Mouse (Mus musculus) spleen, adult 18-20 months (tissue): ENCODE measurements around the gene Otud7a.

Experiments used
- DNase-seq, 2 experiments: peaks; one replicate each; pipeline ENCODE4 v3.0.0; 2022; ENCODE audit warnings: mixed read lengths in 2 of 2

Gene Otud7a

DNA sequence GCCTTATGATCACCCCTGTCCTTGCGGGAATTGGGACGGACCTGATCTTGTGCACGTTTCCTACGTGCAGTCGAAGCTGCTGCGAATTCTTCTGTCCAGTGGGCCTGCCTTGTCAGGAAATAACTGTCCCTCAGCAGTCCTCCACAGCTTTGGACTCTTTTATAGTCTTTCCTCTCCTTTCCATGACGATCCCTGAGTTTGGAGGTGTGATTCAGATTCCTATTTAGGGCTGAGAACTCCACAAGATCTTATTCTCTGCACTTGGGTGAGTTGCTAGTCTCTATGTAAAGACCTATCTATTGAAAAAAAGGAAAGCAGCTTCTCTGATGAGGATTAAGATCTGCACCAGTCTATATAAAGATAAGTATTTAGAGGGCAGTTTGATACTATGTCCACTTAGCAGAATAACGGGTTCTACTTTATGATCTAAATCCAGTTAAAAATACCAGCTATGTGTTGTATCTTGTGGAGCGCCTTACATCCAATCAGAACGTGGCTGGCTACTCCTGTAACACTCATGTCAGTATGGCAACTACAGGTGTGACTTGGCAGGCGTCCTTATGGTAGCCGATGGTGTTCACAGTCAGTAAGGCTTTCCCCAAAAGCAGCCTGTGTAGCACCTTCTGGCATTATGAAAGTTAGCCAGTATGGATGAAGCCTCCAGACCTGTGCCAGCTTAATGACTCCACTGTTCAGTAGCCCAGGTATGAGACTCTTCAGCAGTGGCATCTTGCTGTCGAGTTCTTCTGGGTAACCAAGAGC is 274.8 kb downstream of the Otud7a start:
- no peak for DNase-seq

DNA sequence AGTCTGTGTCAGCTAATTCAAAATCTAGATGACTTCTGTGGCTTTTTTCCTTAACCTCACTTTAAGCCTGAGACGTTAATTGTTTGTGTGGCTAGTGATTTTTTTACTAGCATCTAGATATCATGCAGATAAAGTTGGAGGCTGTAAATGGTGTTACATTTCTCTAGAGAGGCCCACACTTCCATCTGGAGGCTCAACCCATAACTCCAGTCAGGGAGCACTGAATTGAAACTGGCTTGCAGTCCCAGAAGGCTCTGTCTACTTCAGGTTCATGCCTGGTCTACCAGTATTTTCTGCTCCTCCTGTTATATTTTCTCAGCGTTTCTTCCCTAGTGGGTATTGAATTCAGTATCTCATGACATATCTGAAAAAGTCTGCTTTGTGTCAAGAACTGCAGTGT is 276.1 kb downstream of the Otud7a start:
- no peak for DNase-seq

DNA sequence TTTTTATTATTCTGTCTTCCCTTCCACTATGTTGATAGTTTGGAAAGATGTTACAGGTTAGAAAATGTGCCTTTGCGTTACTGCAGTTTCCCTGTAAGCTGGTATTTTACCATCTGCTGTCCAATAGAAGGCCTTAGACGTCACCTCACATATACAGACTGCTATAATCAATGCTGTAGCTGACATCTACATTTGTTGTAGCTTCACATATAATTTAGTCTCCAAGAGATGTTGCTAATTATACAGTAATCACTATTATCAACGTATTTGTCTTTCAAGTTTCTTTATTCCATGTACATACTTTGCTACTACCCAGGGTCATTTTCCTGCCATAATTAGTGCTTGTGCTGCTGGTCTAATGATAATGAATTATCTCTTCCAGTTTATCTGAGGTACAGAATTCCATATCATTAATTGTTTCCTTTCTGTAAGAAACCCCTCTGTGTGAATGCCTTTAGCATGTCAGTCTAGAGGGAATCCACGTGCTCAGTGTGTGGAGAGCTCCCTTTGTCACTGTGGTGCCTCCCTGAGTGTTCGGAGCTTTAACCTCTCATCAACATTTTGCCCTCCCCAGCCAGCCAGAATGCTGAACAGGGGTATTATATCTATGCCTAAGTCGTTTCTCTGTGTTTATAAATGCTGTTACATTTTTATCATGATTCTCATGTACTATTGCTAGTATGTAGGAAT is 280.6 kb downstream of the Otud7a start:
- no peak for DNase-seq

DNA sequence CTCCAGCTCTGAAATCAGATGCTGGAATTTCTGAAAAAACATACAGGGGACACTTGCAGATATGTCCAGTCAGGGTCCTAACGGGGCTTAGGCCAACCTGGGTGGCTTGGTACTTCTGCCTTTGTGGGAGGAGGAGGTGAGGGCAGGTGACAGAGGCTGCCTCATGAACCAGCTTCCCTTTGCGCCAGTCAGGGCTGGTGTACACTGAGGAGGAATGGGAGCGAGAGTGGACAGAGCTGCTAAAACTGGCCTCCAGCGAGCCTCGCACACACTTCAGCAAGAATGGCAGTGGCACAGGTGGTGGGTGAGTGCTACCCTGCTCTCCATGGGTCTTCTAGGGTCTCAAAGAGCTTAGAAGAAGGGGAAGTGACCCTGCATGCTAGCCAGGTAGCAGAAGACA is 285.1 kb downstream of the Otud7a start:
- no peak for DNase-seq

DNA sequence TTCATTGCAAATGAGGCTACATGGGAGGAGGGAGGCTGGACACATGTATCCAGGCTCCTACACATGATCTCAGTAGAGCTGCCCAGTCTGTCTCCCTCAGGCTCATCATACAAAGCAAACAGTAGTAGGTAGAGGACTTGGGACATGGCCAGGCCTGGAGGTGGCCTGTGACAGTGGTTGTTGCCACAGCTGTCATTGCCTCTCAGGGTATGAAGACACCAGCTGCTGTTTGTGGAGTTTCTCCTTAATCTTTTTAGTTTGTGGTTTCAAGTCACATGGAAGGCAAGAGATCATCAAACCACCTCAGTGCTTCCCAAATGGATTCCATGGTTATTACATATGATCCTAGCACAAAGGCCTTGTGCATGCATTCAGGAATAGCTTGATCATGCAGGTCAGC is 285.5 kb downstream of the Otud7a start:
- no peak for DNase-seq

DNA sequence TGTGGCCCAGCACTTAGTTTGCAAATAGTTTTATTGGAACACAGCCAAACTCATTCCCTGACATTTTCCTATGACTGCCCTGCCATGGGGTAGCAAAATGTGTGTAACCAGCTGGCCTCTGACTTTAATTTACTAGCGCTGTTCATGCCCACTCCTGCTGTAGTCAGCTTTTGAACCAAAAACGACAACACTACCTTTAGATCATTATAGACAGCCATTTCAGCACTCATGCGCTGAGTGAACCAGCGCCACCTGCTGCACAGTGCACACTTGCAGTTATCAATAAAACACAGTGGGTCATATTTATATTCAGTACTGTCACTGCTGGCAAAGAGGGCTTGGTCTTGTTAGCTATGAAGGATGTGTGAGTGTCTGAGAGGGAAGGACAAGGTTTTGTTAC is 293.2 kb downstream of the Otud7a start:
- DNase-seq = no peak

DNA sequence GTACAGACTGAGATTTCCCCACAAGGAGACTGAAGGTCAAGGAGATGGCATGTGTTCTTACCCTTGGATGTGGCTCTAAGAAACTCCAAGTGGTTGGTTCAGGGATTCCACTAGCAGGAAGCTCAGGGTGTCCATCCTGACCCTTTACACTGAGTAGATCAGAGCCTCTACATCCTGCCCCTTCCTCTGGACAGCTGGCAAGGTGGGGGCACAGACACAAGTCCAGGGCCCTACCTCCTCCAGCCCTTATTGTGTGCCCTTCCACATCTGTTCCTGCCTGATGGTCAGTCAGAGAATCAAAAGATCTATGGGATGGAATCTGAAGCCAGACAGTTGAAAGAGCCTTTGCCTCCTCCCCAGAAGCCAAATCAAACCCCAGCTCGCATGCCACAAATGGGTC is 293.6 kb downstream of the Otud7a start:
- DNase-seq = no peak

DNA sequence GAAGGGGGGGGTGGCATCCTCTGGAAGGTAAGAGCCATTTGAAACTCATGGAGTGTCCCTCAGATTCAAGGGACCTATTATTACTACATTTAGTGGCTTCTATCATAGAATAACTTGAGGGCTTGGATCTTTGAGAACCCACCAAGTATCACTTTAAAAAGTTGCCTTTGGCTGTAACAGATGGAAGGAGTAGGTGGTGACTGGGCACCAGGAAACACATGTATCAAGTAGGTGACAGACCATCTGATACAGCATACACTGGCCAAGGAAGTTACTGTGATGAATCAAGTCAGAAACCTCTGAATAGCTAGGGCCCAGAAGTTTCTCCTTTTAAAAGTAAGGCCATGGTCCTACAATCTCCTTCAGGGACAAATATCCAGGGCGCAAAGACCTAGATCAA is 298.6 kb downstream of the Otud7a start:
- DNase-seq = no peak

DNA sequence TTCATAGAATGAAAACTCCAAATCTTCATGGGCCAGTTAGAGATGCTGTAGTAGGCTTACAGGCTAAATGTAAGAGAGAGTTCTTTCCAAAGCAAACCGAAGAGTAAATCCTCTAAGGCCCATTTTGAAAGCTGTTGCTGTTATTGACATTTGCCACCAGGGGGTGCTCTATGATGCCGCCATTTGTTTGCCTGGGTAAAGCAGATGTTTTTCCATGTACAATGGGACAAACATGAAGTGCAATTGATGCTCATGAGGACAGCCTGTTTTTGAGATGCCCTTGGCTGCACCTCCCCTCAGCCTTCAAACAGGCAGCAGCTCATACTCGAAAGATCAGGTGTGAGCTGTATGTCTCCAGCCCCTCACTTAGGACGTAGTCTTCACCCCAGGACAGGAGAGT is 307.5 kb downstream of the Otud7a start:
- peak in 1 of 2 experiments; percentile 49 for DNase-seq

DNA sequence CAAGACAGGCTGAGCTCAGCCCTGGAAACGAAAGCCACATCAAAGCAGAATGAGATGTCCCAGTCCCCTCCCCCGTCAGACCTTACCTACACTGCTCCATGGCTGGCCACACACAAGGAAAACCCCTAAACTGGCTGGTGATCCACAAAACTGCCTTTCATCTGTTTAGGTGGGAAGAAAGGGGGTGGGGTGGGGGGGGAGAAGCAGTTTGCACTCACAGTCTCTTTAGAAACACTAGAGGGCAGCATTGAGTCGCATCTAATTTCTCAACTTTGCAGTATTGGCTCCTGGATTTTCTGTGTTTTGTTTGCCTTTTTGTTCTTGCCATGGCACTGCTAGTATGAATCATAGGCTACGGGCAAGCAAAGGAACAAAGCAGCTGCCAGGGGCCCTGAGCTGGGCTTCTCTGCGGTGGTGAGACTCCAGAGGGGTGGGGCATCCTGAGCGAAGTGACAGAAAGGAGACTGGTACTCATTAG is 308.8 kb downstream of the Otud7a start:
- DNase-seq = no peak

DNA sequence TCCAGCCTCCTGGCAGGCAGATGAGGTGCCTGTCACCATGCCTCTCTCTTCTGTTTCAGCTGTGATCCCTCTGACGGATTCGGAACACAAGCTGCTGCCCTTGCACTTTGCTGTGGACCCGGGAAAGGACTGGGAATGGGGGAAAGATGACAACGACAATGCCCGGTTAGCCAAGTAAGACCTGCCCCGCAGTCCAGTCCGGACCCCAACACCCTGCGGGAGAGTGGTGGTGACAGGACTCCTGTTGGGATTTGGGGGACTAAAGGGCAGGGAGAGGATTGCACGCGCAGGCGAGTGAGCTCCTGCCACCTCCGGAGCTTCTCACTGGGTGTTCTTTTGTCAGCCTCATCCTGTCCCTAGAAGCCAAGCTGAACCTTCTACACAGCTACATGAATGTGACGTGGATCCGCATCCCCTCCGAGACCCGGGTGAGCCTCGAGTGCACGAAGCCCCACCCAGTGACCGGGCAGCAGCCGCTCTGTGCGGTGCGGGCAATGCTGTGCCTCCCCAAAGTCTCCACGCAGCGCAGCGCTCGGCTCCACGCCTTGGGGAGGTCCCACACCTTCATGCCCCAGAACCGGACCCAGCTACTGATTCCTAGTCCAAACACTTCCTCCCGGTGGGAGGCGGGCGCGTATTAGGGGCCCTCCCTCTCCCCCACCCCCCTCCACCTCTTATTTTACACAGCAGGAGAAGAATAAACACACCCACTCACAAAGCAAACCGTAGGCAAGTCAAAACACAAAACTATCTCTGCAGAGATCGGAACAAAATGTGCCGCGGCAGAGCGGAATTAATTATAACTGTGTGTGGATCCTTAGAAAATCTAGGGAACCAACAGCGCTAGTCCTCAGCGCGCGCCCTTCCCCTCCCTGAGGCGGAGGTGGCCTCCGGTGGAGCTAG is 310.3 kb downstream of the Otud7a start:
- DNase-seq = peak in 1 of 2 experiments; percentile 18

DNA sequence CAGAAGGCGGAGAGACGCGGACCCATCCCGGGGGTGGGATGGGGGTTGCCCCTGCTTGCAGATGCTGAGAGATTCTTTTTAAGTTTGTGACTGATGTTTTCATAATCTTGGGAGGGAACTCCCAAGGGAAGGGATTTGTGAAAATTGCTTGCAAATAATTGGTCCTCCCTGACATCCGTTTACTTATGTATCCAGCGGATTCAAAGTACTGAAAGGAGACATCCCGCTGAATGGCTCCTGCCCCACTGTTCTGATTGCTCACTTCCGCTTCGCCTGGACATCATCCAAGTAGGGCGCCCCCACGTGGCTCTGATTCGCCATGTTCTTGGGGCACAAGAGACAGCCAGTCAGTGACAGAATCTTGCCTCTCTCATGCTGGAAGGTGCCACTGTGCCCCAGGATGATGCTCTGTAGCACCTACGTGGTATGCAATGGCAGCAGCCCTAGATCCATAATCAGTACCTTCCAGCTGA is 311.0 kb downstream of the Otud7a start:
- DNase-seq = peak; percentile 53 to 76

DNA sequence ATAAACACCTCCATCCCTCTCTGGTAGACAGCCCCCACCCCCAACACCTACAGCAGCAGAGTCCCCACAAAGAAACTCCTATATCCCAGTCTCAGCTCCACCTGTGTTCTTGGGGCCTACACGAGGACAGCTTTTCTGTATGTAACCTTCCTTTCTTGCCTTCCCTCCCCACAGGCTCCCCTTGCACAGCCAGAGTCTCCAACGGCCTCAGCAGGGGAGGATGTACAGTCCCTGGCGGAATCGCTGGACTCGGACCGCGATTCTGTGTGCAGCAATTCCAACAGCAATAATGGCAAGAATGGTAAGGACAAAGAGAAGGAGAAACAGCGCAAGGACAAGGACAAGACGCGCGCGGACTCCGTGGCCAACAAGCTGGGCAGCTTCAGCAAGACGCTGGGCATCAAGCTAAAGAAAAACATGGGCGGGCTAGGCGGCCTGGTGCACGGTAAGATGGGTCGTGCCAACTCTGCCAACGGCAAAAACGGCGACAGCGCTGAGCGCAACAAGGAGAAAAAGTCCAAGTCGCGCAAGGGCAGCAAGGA is 312.7 kb downstream of the Otud7a start:
- no peak for DNase-seq

DNA sequence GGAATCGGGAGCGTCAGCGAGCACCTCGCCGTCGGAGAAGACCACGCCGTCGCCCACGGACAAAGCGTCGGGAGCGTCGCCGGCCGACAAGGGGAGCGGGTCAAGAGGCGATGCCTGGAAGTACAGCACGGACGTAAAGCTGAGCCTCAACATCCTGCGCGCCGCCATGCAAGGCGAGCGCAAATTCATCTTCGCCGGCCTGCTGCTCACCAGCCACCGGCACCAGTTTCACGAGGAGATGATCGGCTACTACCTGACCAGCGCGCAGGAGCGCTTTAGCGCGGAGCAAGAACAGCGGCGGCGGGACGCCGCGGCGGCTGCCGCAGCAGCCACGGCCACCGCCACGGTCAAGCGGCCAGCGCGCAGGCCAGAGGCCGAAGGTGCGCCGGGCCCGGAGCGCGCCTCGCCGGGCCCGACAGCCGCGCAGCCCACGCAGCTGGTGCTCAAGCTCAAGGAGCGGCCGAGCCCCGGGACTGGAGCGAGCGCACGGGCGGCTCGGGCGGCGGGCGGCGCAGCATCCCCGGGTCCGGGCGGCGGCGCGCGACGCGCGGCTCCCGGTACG is 313.2 kb downstream of the Otud7a start:
- DNase-seq = no peak

DNA sequence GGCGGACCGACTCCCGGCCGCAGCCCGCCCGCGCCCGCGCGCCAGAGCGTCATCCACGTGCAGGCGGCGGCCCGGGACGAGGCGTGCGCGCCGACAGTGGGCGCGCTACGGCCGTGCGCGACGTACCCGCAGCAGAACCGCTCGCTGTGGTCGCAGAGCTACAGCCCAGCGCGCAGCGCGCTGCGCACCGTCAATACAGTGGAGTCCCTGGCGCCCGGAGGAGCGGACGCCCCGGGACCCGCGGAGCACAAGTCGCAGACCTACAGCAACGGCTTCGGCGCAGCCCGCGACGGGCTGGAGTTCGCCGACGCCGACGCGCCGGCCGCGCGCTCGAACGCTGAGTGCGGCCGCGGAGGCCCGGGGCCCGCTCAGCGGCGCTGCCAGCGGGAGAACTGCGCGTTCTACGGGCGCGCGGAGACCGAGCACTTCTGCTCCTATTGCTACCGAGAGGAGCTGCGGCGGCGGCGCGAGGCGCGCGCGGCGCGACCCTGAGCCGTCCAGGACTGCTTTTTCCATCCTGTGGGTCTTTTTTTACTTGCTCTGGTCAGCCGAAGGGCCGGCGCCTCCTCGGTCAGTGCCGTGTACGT is 313.8 kb downstream of the Otud7a start:
- DNase-seq = no peak

DNA sequence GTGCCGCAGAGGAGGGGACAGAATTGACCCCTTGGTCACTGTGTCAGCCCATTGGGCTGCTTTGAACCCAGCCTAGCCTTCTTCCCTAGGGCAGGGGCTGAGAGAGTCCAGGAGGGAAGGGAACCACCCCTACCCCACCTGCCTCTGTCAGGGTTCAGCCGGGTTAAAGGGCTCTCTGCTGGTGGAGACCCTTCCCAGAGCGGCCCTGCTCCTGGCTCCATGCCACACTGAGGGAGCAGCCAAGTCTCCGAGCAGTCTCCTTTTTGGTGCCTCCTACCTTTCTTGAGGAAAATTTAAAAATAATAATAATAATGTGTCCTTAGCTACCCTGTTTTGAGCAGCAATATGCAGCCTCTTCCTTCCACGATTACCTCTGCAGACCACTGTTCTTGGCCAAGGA is 315.1 kb downstream of the Otud7a start:
- no peak for DNase-seq

DNA sequence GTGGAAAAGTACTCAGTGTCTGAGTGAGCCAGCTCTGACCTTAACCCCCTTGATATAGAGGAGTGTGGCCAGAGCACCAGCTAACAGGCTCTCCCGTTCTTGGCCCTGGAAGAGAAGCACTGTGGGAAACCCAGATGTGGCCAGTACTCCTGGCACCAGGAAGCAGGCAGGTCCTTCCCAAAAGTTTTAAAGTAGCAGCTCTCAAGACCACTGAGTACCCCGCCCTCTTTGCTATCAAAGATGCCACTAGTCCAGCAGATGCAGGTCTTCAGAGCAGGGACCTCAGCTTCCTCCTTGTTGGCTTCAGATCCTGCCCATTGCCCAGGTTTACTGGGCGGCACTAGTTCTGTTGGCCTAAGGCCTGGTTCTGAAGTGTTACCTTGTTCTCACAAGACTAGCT is 318.0 kb downstream of the Otud7a start:
- DNase-seq = no peak

DNA sequence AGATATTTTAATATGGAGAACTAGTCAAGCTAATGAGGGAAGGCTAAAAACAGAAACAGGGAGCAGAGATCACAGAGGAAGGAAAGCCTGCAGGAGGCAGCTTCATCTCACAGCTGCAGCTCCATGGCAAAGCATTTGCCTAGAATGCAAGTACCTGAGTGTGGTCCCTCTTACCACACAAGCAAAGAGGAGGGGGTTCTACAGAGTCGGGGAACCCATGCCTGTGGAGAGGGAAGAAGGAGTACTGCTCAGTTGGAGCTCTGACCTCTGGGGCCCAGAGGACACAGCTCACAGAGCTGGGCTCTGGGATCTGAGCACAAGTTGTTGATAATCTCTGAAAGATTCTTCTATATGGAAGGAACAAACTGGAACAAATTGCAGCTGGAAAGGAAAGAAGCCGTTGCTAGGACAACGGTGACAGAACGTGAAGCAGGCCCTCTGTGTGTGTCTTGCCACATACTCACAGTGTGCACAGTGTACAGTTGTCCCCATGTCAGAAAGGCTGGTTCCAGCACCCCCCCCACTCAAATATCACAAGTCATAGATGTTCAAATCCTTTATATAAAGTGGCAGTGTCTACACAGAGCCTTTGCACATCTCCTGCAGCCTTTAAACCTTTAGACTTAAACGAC is 324.0 kb downstream of the Otud7a start:
- DNase-seq = no peak

DNA sequence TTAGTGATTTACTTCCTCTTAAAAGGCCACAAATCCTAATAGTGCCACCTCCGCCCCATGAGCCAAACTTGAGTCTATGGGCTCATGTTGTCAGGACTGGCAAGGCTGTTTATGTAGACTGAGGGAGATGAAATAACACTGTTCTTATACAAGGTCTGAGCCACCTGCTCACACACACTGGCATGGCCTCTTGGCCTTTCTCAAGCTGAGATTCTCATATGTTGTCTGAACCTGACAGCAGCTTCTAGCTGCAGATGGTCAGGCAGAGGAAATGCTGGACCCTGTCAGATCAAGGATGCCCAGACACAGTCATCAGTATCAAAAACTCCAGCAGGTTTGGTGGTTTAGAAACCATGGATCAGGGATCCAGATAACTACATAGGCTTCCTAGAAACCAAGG is 328.7 kb downstream of the Otud7a start:
- DNase-seq = no peak

DNA sequence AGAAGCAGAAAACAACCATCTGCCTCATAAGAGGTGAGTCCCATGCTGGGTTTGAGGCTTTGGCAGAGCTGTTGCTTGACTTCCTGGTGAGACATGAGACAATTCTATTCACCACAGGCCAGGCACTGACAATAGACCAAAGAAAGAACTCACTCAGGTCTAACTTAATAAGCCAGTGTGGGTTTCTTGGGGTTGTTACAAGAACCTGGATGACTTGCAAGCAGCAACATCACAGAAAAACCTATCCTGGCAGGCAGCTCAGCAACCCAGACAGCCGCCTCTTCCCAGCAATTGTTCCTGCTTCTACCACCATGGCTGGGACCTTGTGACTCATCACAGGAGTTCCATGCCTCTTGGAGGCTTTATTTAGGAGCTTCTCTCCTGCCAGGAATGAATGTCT is 329.7 kb downstream of the Otud7a start:
- DNase-seq = no peak

DNA sequence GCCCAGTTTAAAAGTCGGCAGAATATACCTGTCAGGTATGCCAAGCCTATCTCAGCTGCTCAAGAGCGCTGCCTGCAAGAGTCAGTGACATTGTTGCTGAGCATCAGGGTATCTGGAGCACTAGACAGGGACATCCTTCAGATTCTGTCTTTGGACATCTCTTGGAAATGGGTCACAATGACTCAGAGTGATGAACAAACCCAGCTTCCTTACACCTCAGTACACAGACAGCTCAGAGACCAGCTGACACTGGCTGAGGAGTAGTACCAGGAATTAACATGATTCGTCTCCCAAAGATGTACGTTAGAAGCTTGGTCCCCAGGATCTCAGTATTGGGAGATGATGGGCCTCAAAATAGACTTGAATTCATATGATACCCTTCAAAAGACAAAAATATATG is 332.8 kb downstream of the Otud7a start:
- no peak for DNase-seq

DNA sequence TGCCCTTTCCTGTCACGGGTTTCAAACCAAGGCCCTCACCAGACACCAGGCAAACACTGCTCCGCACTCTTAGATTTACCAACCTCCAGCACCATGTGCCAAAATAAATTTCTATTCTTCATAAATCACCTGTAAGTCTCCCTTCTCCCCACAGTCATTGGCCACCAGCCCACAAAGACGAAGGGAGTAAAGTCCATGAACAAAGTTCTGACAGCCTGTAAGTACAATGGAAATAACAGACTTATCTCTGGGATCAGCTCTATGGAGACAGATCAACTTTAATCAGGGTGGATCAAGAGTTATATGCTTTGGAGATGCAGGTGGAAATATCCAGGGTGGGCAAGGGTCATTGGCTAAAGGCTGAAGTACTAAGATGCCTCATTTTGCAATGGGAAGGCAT is 336.3 kb downstream of the Otud7a start:
- no peak for DNase-seq
